Mouse (Mus musculus): ENCODE measurements around the gene Arhgap17. TPM values are rescaled to one million over a fixed set of nuclear protein-coding genes. Genes with fewer than 3 reads are reported as not detected.

Gene Arhgap17
- 55.6 TPM for total RNA-seq (2023)

GRCm38 (mm10) chr7:123369759-123370481 lies at the start of gene Arhgap17, which contains the start of gene Lcmt1:
Gene Arhgap17 (minus strand): TSS chr7:123369915.
Gene Lcmt1 (plus strand): TSS chr7:123369784.

Other genes starting within 250 kb of the Arhgap17 start
- gene Tnrc6a, start 246.0 kb downstream of the Arhgap17 start, total RNA-seq (2023), result 108 TPM
- not detected for gene Slc5a11, start 155.1 kb downstream of the Arhgap17 start, total RNA-seq (2023)
- gene Lcmt1, start 131 bp downstream of the Arhgap17 start, total RNA-seq (2023), result 17.1 TPM
- not detected for gene Aqp8, start 92.4 kb upstream of the Arhgap17 start, total RNA-seq (2023)
- 0.12 TPM for gene Zkscan2, start 130.5 kb upstream of the Arhgap17 start, total RNA-seq (2023)

Data from CD4-positive naive resting alpha-beta T cell, adult 57 days (primary cell).